Mouse (Mus musculus): ENCODE results near the gene Naaa. TPM values are rescaled to one million over a fixed set of nuclear protein-coding genes. Genes with fewer than 3 reads are reported as not detected.

The Naaa gene
- total and polyA plus RNA-seq, 2 experiments from 2014 or later: 7.5 to 9.7 TPM

GRCm38 (mm10) chr5:92233366-92233765 is 44.6 kb downstream of the Naaa start:
- Histone ChIP-seq H3K9ac (replicated peaks; ENCODE audit: low read depth, low read length) (no peak overlapping the region), H3K4me3 (ENCODE audit: low read depth, low read length) (no peak overlapping the region), H3K36me3 (replicated peaks; ENCODE audit: control insufficient read depth, insufficient read depth, low read length) (no peaks in the 10 kb centered on the region), H3K4me1 (ENCODE audit: control insufficient read depth, insufficient read depth) (no peaks in the 10 kb centered on the region), H3K4me2 (ENCODE audit: low read depth, low read length) (no peak overlapping the region), H3K9me3 (replicated peaks; ENCODE audit: control insufficient read depth, low read length) (no peaks in the 10 kb centered on the region), H3K27ac (ENCODE audit: low read depth) (no peak overlapping the region), H3K27me3 (ENCODE audit: control insufficient read depth, insufficient read depth, low read length) (no peaks in the 10 kb centered on the region)
- 59% methylated on average over 4 of the region's 4 CpGs for whole genome bisulfite sequencing
- no peak for ATAC-seq (ENCODE audit: insufficient read depth, low read depth)
- no peak for TF ChIP-seq CTCF (IDR thresholded peaks at IDR 0.05; ENCODE audit: low read depth)
- no peak for TF ChIP-seq EP300 (IDR thresholded peaks at IDR 0.05; ENCODE audit: low read depth)
- no peak for DNase-seq (ENCODE audit: low spot score)

GRCm38 (mm10) chr5:92231836-92232235 is 46.1 kb downstream of the Naaa start:
- H3K27me3 ChIP-seq (ENCODE audit: control insufficient read depth, insufficient read depth, low read length): no peaks in the 10 kb centered on the region
- no peaks in the 10 kb centered on the region for H3K9me3 ChIP-seq (replicated peaks; ENCODE audit: control insufficient read depth, low read length)
- H3K4me3 ChIP-seq (ENCODE audit: low read depth, low read length): no peak overlapping the region
- no peak overlapping the region for H3K27ac ChIP-seq (ENCODE audit: low read depth)
- ATAC-seq (ENCODE audit: insufficient read depth, low read depth): no peak
- no peak for DNase-seq (ENCODE audit: low spot score)
- 79% methylated on average over 10 of the region's 10 CpGs for WGBS
- TF ChIP-seq CTCF (IDR thresholded peaks at IDR 0.05; ENCODE audit: low read depth) (no peak), EP300 (IDR thresholded peaks at IDR 0.05; ENCODE audit: low read depth) (no peak)
- H3K9ac ChIP-seq (replicated peaks; ENCODE audit: low read depth, low read length): no peak overlapping the region
- no peaks in the 10 kb centered on the region for H3K4me1 ChIP-seq (ENCODE audit: control insufficient read depth, insufficient read depth)
- H3K36me3 ChIP-seq (replicated peaks; ENCODE audit: control insufficient read depth, insufficient read depth, low read length): no peaks in the 10 kb centered on the region
- no peak overlapping the region for H3K4me2 ChIP-seq (ENCODE audit: low read depth, low read length)

- no peaks in the 10 kb centered on the region for H3K4me1 ChIP-seq (ENCODE audit: control insufficient read depth, insufficient read depth)
- H3K9ac ChIP-seq (replicated peaks; ENCODE audit: low read depth, low read length): no peak overlapping the region
- H3K27ac ChIP-seq (ENCODE audit: low read depth): no peak overlapping the region
- no peak overlapping the region for H3K4me2 ChIP-seq (ENCODE audit: low read depth, low read length)
- TF ChIP-seq EP300 (IDR thresholded peaks at IDR 0.05; ENCODE audit: low read depth): no peak
- no peaks in the 10 kb centered on the region for H3K36me3 ChIP-seq (replicated peaks; ENCODE audit: control insufficient read depth, insufficient read depth, low read length)
- ATAC-seq (ENCODE audit: insufficient read depth, low read depth): no peak
- H3K27me3 ChIP-seq (ENCODE audit: control insufficient read depth, insufficient read depth, low read length): no peaks in the 10 kb centered on the region
- no peaks in the 10 kb centered on the region for H3K9me3 ChIP-seq (replicated peaks; ENCODE audit: control insufficient read depth, low read length)
- DNase-seq (ENCODE audit: low spot score): no peak
- no peak overlapping the region for H3K4me3 ChIP-seq (ENCODE audit: low read depth, low read length)
- 73% methylated on average over 11 of the region's 11 CpGs for WGBS
Measured at GRCm38 (mm10) chr5:92230306-92230705, 47.7 kb downstream of the Naaa start.

GRCm38 (mm10) chr5:92229514-92229913 is 48.5 kb downstream of the Naaa start:
- no peaks in the 10 kb centered on the region for H3K4me1 ChIP-seq (ENCODE audit: control insufficient read depth, insufficient read depth)
- H3K36me3 ChIP-seq (replicated peaks; ENCODE audit: control insufficient read depth, insufficient read depth, low read length): no peaks in the 10 kb centered on the region
- no peak overlapping the region for H3K9ac ChIP-seq (replicated peaks; ENCODE audit: low read depth, low read length)
- H3K27me3 ChIP-seq (ENCODE audit: control insufficient read depth, insufficient read depth, low read length): no peaks in the 10 kb centered on the region
- 92% methylated on average over 3 of the region's 3 CpGs for WGBS
- DNase-seq (ENCODE audit: low spot score) (no peak), ATAC-seq (ENCODE audit: insufficient read depth, low read depth) (no peak)
- no peak overlapping the region for H3K4me3 ChIP-seq (ENCODE audit: low read depth, low read length)
- TF ChIP-seq EP300 (IDR thresholded peaks at IDR 0.05; ENCODE audit: low read depth): no peak
- TF ChIP-seq CTCF (IDR thresholded peaks at IDR 0.05; ENCODE audit: low read depth): no peak
- no peaks in the 10 kb centered on the region for H3K9me3 ChIP-seq (replicated peaks; ENCODE audit: control insufficient read depth, low read length)
- H3K4me2 ChIP-seq (ENCODE audit: low read depth, low read length): no peak overlapping the region
- H3K27ac ChIP-seq (ENCODE audit: low read depth): no peak overlapping the region

GRCm38 (mm10) chr5:92228776-92229175 is 49.2 kb downstream of the Naaa start:
- no peaks in the 10 kb centered on the region for H3K36me3 ChIP-seq (replicated peaks; ENCODE audit: control insufficient read depth, insufficient read depth, low read length)
- no peak overlapping the region for H3K4me3 ChIP-seq (ENCODE audit: low read depth, low read length)
- no peak overlapping the region for H3K9ac ChIP-seq (replicated peaks; ENCODE audit: low read depth, low read length)
- no peaks in the 10 kb centered on the region for H3K4me1 ChIP-seq (ENCODE audit: control insufficient read depth, insufficient read depth)
- WGBS: 29% methylated on average over 10 of the region's 10 CpGs
- no peaks in the 10 kb centered on the region for H3K9me3 ChIP-seq (replicated peaks; ENCODE audit: control insufficient read depth, low read length)
- ATAC-seq (ENCODE audit: insufficient read depth, low read depth): no peak
- no peak overlapping the region for H3K4me2 ChIP-seq (ENCODE audit: low read depth, low read length)
- TF ChIP-seq CTCF (IDR thresholded peaks at IDR 0.05; ENCODE audit: low read depth) (no peak), EP300 (IDR thresholded peaks at IDR 0.05; ENCODE audit: low read depth) (no peak)
- DNase-seq (ENCODE audit: low spot score): no peak
- no peak overlapping the region for H3K27ac ChIP-seq (ENCODE audit: low read depth)
- no peaks in the 10 kb centered on the region for H3K27me3 ChIP-seq (ENCODE audit: control insufficient read depth, insufficient read depth, low read length)

- Histone ChIP-seq H3K4me2 (ENCODE audit: low read depth, low read length) (no peak overlapping the region), H3K27ac (ENCODE audit: low read depth) (no peak overlapping the region), H3K27me3 (ENCODE audit: control insufficient read depth, insufficient read depth, low read length) (no peaks in the 10 kb centered on the region), H3K4me3 (ENCODE audit: low read depth, low read length) (no peak overlapping the region), H3K9me3 (replicated peaks; ENCODE audit: control insufficient read depth, low read length) (no peaks in the 10 kb centered on the region), H3K4me1 (ENCODE audit: control insufficient read depth, insufficient read depth) (no peaks in the 10 kb centered on the region), H3K9ac (replicated peaks; ENCODE audit: low read depth, low read length) (no peak overlapping the region), H3K36me3 (replicated peaks; ENCODE audit: control insufficient read depth, insufficient read depth, low read length) (no peaks in the 10 kb centered on the region)
- no peak for ATAC-seq (ENCODE audit: insufficient read depth, low read depth)
- no peak for DNase-seq (ENCODE audit: low spot score)
- 76% methylated on average over 7 of the region's 7 CpGs for WGBS
- TF ChIP-seq CTCF (IDR thresholded peaks at IDR 0.05; ENCODE audit: low read depth) (no peak), EP300 (IDR thresholded peaks at IDR 0.05; ENCODE audit: low read depth) (no peak)
Measured at GRCm38 (mm10) chr5:92227782-92228181, 50.2 kb downstream of the Naaa start.
